Mouse (Mus musculus) MEL (cell line): Measurements from ENCODE around the gene Ror2. TPM values are rescaled to one million over a fixed set of nuclear protein-coding genes. Genes with fewer than 3 reads are reported as not detected.

Experiments
- DNase-seq: peaks from one replicate; pipeline ENCODE4 v3.0.0; 2011; ENCODE audit warnings: low read depth, low spot score
- H3K27ac ChIP-seq: 2 replicates; pipeline ENCODE4 v1.5.1; 2012; ENCODE audit warnings: low read depth, mild to moderate bottlenecking, control low read depth, low read length, moderate library complexity; ENCODE audit not compliant: control insufficient read depth
- H3K27me3 ChIP-seq, 2 experiments: fragments of 150-350 bp in 1 of 2; sonication (generic) in 1 of 2; 2 replicates each; pipeline ENCODE4 v1.6.1; 2012; ENCODE audit warnings: low read length in 2 of 2, mild to moderate bottlenecking in 2 of 2, improper control_type of control experiment in 1 of 2, moderate library complexity in 1 of 2; ENCODE audit not compliant: insufficient read depth in 2 of 2, control insufficient read depth in 1 of 2
- H3K36me3 ChIP-seq, 2 experiments: 2 replicates each; pipeline ENCODE4 v1.6.1; 2012 to 2014; ENCODE audit warnings: low read length in 2 of 2, improper control_type of control experiment in 1 of 2, inconsistent platforms in 1 of 2, mild to moderate bottlenecking in 1 of 2; ENCODE audit not compliant: insufficient read depth in 2 of 2, control insufficient read depth in 1 of 2
- H3K4me1 ChIP-seq, 2 experiments: fragments of 150-350 bp in 1 of 2; sonication (generic) in 1 of 2; 2 replicates each; pipeline ENCODE4 v1.6.1; 2012; ENCODE audit warnings: low read length in 2 of 2, improper control_type of control experiment in 1 of 2, mild to moderate bottlenecking in 1 of 2; ENCODE audit not compliant: insufficient read depth in 2 of 2, control insufficient read depth in 1 of 2
- H3K4me3 ChIP-seq, 2 experiments: fragments of 150-350 bp in 1 of 2; sonication (generic) in 1 of 2; 2 replicates each; pipeline ENCODE4 v1.5.1; 2012; ENCODE audit warnings: low read depth in 2 of 2, low read length in 2 of 2, mild to moderate bottlenecking in 2 of 2, moderate library complexity in 2 of 2, control low read depth in 1 of 2, improper control_type of control experiment in 1 of 2; ENCODE audit not compliant: control insufficient read depth in 1 of 2, insufficient read depth in 1 of 2
- H3K79me2 ChIP-seq: 2 replicates; pipeline ENCODE4 v1.6.1; 2012; ENCODE audit warnings: mild to moderate bottlenecking, low read length, moderate library complexity; ENCODE audit not compliant: control insufficient read depth, poor library complexity, insufficient read depth
- H3K9ac ChIP-seq: 2 replicates; pipeline ENCODE4 v1.6.1; 2012; ENCODE audit warnings: low read depth, mild to moderate bottlenecking, control low read depth, low read length, moderate library complexity; ENCODE audit not compliant: control insufficient read depth, poor library complexity, severe bottlenecking
- H3K9me3 ChIP-seq: fragments of 150-350 bp; sonication (generic); replicated peaks from 2 replicates; pipeline ENCODE4 v1.6.1; 2012; ENCODE audit warnings: mild to moderate bottlenecking, low read length, improper control_type of control experiment, moderate library complexity; ENCODE audit not compliant: insufficient read depth
- CHD2 ChIP-seq: IDR thresholded peaks from 2 replicates; pipeline ENCODE4 v1.6.1; 2011; ENCODE audit warnings: low read length, improper control_type of control experiment
- E2F4 ChIP-seq: IDR thresholded peaks from 2 replicates; pipeline ENCODE4 v1.6.1; 2011; ENCODE audit warnings: low read depth, low read length, improper control_type of control experiment, borderline replicate concordance
- ELF1 ChIP-seq: IDR thresholded peaks from 2 replicates; pipeline ENCODE4 v1.6.1; 2014; ENCODE audit warnings: low read depth, mild to moderate bottlenecking, inconsistent platforms, low read length, improper control_type of control experiment, moderate library complexity
- GABPA ChIP-seq: IDR thresholded peaks from 2 replicates; pipeline ENCODE4 v1.6.1; 2012; ENCODE audit warnings: low read depth, mild to moderate bottlenecking, inconsistent platforms, low read length, improper control_type of control experiment, moderate library complexity
- GATA1 ChIP-seq: IDR thresholded peaks from 2 replicates; pipeline ENCODE4 v1.6.1; 2011; ENCODE audit warnings: low read depth, low read length, improper control_type of control experiment
- HCFC1 ChIP-seq: IDR thresholded peaks from 2 replicates; pipeline ENCODE4 v1.6.1; 2012; ENCODE audit warnings: low read depth, mild to moderate bottlenecking, inconsistent platforms, low read length, improper control_type of control experiment, moderate library complexity
- JUND ChIP-seq: IDR thresholded peaks from 2 replicates; pipeline ENCODE4 v1.6.1; 2011; ENCODE audit warnings: low read depth, mild to moderate bottlenecking, improper control_type of control experiment, low read length
- MAFK ChIP-seq: IDR thresholded peaks from 2 replicates; pipeline ENCODE4 v1.6.1; 2011; ENCODE audit warnings: low read depth, mild to moderate bottlenecking, low read length, improper control_type of control experiment, borderline replicate concordance
- MAZ ChIP-seq: IDR thresholded peaks from 2 replicates; pipeline ENCODE4 v1.6.1; 2012; ENCODE audit warnings: low read depth, mild to moderate bottlenecking, inconsistent platforms, low read length, improper control_type of control experiment
- MEF2A ChIP-seq: IDR thresholded peaks from 2 replicates; pipeline ENCODE4 v1.6.1; 2014; ENCODE audit warnings: low read depth, mild to moderate bottlenecking, inconsistent platforms, low read length, improper control_type of control experiment; ENCODE audit not compliant: poor library complexity, insufficient replicate concordance, severe bottlenecking; ENCODE audit errors: extremely low read depth
- MXI1 ChIP-seq: IDR thresholded peaks from 2 replicates; pipeline ENCODE4 v1.6.1; 2011; ENCODE audit warnings: mild to moderate bottlenecking, low read depth, low read length, improper control_type of control experiment
- MYB ChIP-seq: IDR thresholded peaks from 2 replicates; pipeline ENCODE4 v1.6.1; 2011; ENCODE audit warnings: mild to moderate bottlenecking, low read depth, low read length, improper control_type of control experiment
- MYC ChIP-seq: IDR thresholded peaks from 2 replicates; pipeline ENCODE4 v1.6.1; 2011; ENCODE audit warnings: low read depth, mild to moderate bottlenecking, low read length, improper control_type of control experiment, moderate library complexity
- NELFE ChIP-seq: IDR thresholded peaks from 2 replicates; pipeline ENCODE4 v1.6.1; 2011; ENCODE audit warnings: low read depth, low read length, improper control_type of control experiment
- POLR2A ChIP-seq, 2 experiments: IDR thresholded peaks; 2 replicates each; pipeline ENCODE4 v1.6.1; 2011 to 2012; ENCODE audit warnings: low read length in 2 of 2, mild to moderate bottlenecking in 2 of 2, control low read depth in 1 of 2, improper control_type of control experiment in 1 of 2, low read depth in 1 of 2, moderate library complexity in 1 of 2; ENCODE audit not compliant: control insufficient read depth in 1 of 2, insufficient read depth in 1 of 2, poor library complexity in 1 of 2
- POLR2AphosphoS5 ChIP-seq: IDR thresholded peaks from 2 replicates; pipeline ENCODE4 v1.6.1; 2012; ENCODE audit warnings: low read depth, borderline replicate concordance, mild to moderate bottlenecking, inconsistent platforms, low read length, moderate library complexity, mixed read lengths
- SIN3A ChIP-seq: IDR thresholded peaks from 2 replicates; pipeline ENCODE4 v1.6.1; 2012; ENCODE audit warnings: low read length, improper control_type of control experiment, inconsistent platforms
- TAL1 ChIP-seq: IDR thresholded peaks from 2 replicates; pipeline ENCODE4 v1.6.1; 2012; ENCODE audit warnings: mild to moderate bottlenecking, inconsistent platforms, low read length, moderate library complexity, mixed read lengths
- TBP ChIP-seq: IDR thresholded peaks from 2 replicates; pipeline ENCODE4 v1.8.0; 2011; ENCODE audit warnings: low read depth, low read length, improper control_type of control experiment
- USF1 ChIP-seq: IDR thresholded peaks from 2 replicates; pipeline ENCODE4 v1.6.1; 2014; ENCODE audit warnings: low read depth, mild to moderate bottlenecking, inconsistent platforms, low read length, improper control_type of control experiment, moderate library complexity
- USF2 ChIP-seq, 2 experiments: IDR thresholded peaks; 2 replicates each; pipeline ENCODE4 v1.6.1; 2011 to 2012; ENCODE audit warnings: improper control_type of control experiment in 2 of 2, low read length in 2 of 2, borderline replicate concordance in 1 of 2, inconsistent platforms in 1 of 2, low read depth in 1 of 2, mild to moderate bottlenecking in 1 of 2; ENCODE audit not compliant: insufficient read depth in 1 of 2
- ZC3H11A ChIP-seq: IDR thresholded peaks from 2 replicates; pipeline ENCODE4 v1.6.1; 2012; ENCODE audit warnings: low read depth, mild to moderate bottlenecking, inconsistent platforms, low read length, improper control_type of control experiment
- ZKSCAN1 ChIP-seq: IDR thresholded peaks from 2 replicates; pipeline ENCODE4 v1.6.1; 2012; ENCODE audit warnings: low read depth, mild to moderate bottlenecking, inconsistent platforms, low read length, improper control_type of control experiment, moderate library complexity
- ZMIZ1 ChIP-seq: IDR thresholded peaks from 2 replicates; pipeline ENCODE4 v1.6.1; 2012; ENCODE audit warnings: low read depth, mild to moderate bottlenecking, inconsistent platforms, low read length, improper control_type of control experiment, moderate library complexity
- ZNF384 ChIP-seq: IDR thresholded peaks from 2 replicates; pipeline ENCODE4 v1.6.1; 2012; ENCODE audit warnings: low read depth, mild to moderate bottlenecking, inconsistent platforms, low read length, improper control_type of control experiment
- polyA plus RNA-seq, 2 experiments: library from polyadenylated mRNA; stranded (reverse) in 1 of 2; unstranded in 1 of 2; fragments of >175 nt in 1 of 2; fragments of >200 nt in 1 of 2; gene quantifications; 2 replicates each; pipeline versions ENCODE4 v1.2.1 to v1.2.4; 2012; ENCODE audit warnings: low replicate concordance in 2 of 2, low read depth in 1 of 2; ENCODE audit not compliant: insufficient read length in 2 of 2, insufficient read depth in 1 of 2, missing spikeins in 1 of 2
- total RNA-seq: library from RNA; depleted of rRNA; stranded (reverse); fragments of 300-350 nt; gene quantifications from 2 replicates; pipeline ENCODE4 v1.2.3, GENCODE M21; 2012

Ror2 gene
- total and polyA plus RNA-seq, 3 experiments = not detected

GRCm38 (mm10) chr13:53081846-53082245 is 204.1 kb downstream of the Ror2 start:
- Histone ChIP-seq H3K79me2 (no peaks in the 10 kb centered on the region), H3K4me1 (no peaks in the 10 kb centered on the region), H3K4me3 (no peak overlapping the region), H3K27me3 (no peaks in the 10 kb centered on the region), H3K9me3 (no peaks in the 10 kb centered on the region), H3K9ac (no peak overlapping the region), H3K36me3 (no peaks in the 10 kb centered on the region), H3K27ac (no peak overlapping the region)
- DNase-seq = no peak
- no peak for TF ChIP-seq HCFC1
- TF ChIP-seq TBP = no peak
- no peak for TF ChIP-seq GABPA
- no peak for TF ChIP-seq POLR2A (IDR thresholded peaks at IDR 0.05; ENCODE audit: control insufficient read depth in 1 of 2, insufficient read depth in 1 of 2, low read depth in 1 of 2, low read length in 2 of 2, poor library complexity in 1 of 2)
- no peak for TF ChIP-seq CHD2
- TF ChIP-seq MYC = no peak
- no peak for TF ChIP-seq ZMIZ1

GRCm38 (mm10) chr13:53077732-53078345 is 208.1 kb downstream of the Ror2 start:
- Histone ChIP-seq H3K27ac (no peak overlapping the region), H3K27me3 (no peaks in the 10 kb centered on the region), H3K36me3 (no peaks in the 10 kb centered on the region), H3K79me2 (no peaks in the 10 kb centered on the region), H3K9me3 (no peaks in the 10 kb centered on the region), H3K4me3 (no peak overlapping the region), H3K9ac (no peak overlapping the region), H3K4me1 (no peaks in the 10 kb centered on the region)
- TF ChIP-seq GATA1 = no peak
- no peak for TF ChIP-seq MYB
- TF ChIP-seq MAFK = no peak
- TF ChIP-seq MEF2A = no peak
- no peak for TF ChIP-seq SIN3A
- DNase-seq = no peak

- H3K27me3 ChIP-seq = no peaks in the 10 kb centered on the region
- H3K4me1 ChIP-seq = no peaks in the 10 kb centered on the region
- no peak overlapping the region for H3K4me3 ChIP-seq
- no peak overlapping the region for H3K9ac ChIP-seq
- TF ChIP-seq NELFE (no peak), ZMIZ1 (no peak), MAFK (no peak), MYB (no peak), E2F4 (no peak), MXI1 (no peak), TAL1 (no peak), HCFC1 (no peak), POLR2AphosphoS5 (no peak), MYC (no peak), ZKSCAN1 (no peak), POLR2A (IDR thresholded peaks at IDR 0.05; ENCODE audit: control insufficient read depth in 1 of 2, insufficient read depth in 1 of 2, low read depth in 1 of 2, low read length in 2 of 2, poor library complexity in 1 of 2) (no peak), USF2 (IDR thresholded peaks at IDR 0.05; ENCODE audit: borderline replicate concordance in 1 of 2, insufficient read depth in 1 of 2, low read depth in 1 of 2, low read length in 2 of 2) (no peak), ZC3H11A (no peak), ZNF384 (no peak), USF1 (no peak), JUND (no peak), MAZ (no peak), ELF1 (no peak), GABPA (no peak)
- no peaks in the 10 kb centered on the region for H3K9me3 ChIP-seq
- H3K27ac ChIP-seq = no peak overlapping the region
- no peaks in the 10 kb centered on the region for H3K36me3 ChIP-seq
- no peaks in the 10 kb centered on the region for H3K79me2 ChIP-seq
- no peak for DNase-seq
Observed at GRCm38 (mm10) chr13:53075006-53075405, 210.9 kb downstream of the Ror2 start.
